Mouse (Mus musculus) heart, adult 8-10 months (tissue): Measurements from ENCODE around the gene Tcp10c. TPM values are rescaled to one million over a fixed set of nuclear protein-coding genes. Genes with fewer than 3 reads are reported as not detected.
"Not testable (repeated sequence)": the region's sequence is repeated elsewhere in the genome, so short reads cannot be mapped to it uniquely, and the experiment has no call there.

Experiments
- DNase-seq: peaks from one replicate; pipeline ENCODE4 v3.0.0; 2022; ENCODE audit warnings: low spot score
- total RNA-seq, 4 experiments: library from RNA; stranded (reverse); gene quantifications; 2 replicates each; pipeline ENCODE4 v1.2.4; 2022

Tcp10c gene
- total RNA-seq, 4 experiments from 2014 or later, result not detected

- DNase-seq, result not testable (repeated sequence)
These were observed 36.6 kb downstream of the Tcp10c start for GRCm38 (mm10) chr17:13391020-13391419.

GRCm38 (mm10) chr17:13399961-13400360 is 45.6 kb downstream of the Tcp10c start:
- peak; percentile 12 for DNase-seq

- DNase-seq, result not testable (repeated sequence)
These were observed 47.7 kb downstream of the Tcp10c start for GRCm38 (mm10) chr17:13402118-13402517.

GRCm38 (mm10) chr17:13403527-13404131 is 49.3 kb downstream of the Tcp10c start:
- not testable (repeated sequence) for DNase-seq

GRCm38 (mm10) chr17:13406023-13406422 is 51.7 kb downstream of the Tcp10c start:
- not testable (repeated sequence) for DNase-seq

GRCm38 (mm10) chr17:13406701-13407100 is 52.3 kb downstream of the Tcp10c start:
- not testable (repeated sequence) for DNase-seq

- not testable (repeated sequence) for DNase-seq
These were observed 53.4 kb downstream of the Tcp10c start for GRCm38 (mm10) chr17:13407621-13408256.

GRCm38 (mm10) chr17:13408257-13408633 is 53.9 kb downstream of the Tcp10c start:
- not testable (repeated sequence) for DNase-seq

- not testable (repeated sequence) for DNase-seq
These were observed 66.7 kb downstream of the Tcp10c start for GRCm38 (mm10) chr17:13421022-13421591.

GRCm38 (mm10) chr17:13422638-13423037 is 68.3 kb downstream of the Tcp10c start:
- DNase-seq, result not testable (repeated sequence)

GRCm38 (mm10) chr17:13423373-13424024 is 69.1 kb downstream of the Tcp10c start:
- DNase-seq, result not testable (repeated sequence)

- DNase-seq, result not testable (repeated sequence)
These were observed 69.9 kb downstream of the Tcp10c start for GRCm38 (mm10) chr17:13424321-13424720.

- not testable (repeated sequence) for DNase-seq
These were observed 71.3 kb downstream of the Tcp10c start for GRCm38 (mm10) chr17:13425694-13426093.

GRCm38 (mm10) chr17:13426508-13426907 is 72.1 kb downstream of the Tcp10c start:
- DNase-seq, result not testable (repeated sequence)

Other genes starting within 250 kb of the Tcp10c start
- not detected for gene Unc93a, start 222.8 kb upstream of the Tcp10c start, total RNA-seq
- gene Smok2a, start 133.4 kb upstream of the Tcp10c start, total RNA-seq, result not detected
- not detected for gene Smok2b, start 124.3 kb upstream of the Tcp10c start, total RNA-seq